Mouse (Mus musculus) thymus, adult 2 months (tissue): ENCODE data around the gene Samt1.
"Not testable (repeated sequence)": the region's sequence is repeated elsewhere in the genome, so short reads cannot be mapped to it uniquely, and the experiment has no call there.

Experiments used
- CTCF ChIP-seq: fragments of 200-500 bp; IDR thresholded peaks from 2 replicates; pipeline ENCODE4 v1.5.1; 2012; ENCODE audit warnings: mild to moderate bottlenecking, control low read depth, low read length, moderate library complexity, borderline replicate concordance; ENCODE audit not compliant: control insufficient read depth, poor library complexity, insufficient read depth; ENCODE audit errors: extremely low read depth
- POLR2A ChIP-seq: fragments of 200-500 bp; IDR thresholded peaks from 2 replicates; pipeline ENCODE4 v1.6.1; 2012; ENCODE audit warnings: mild to moderate bottlenecking, low read length, control low read depth, moderate library complexity; ENCODE audit not compliant: control insufficient read depth, poor library complexity, insufficient read depth; ENCODE audit errors: extremely low read depth

GRCm38 (mm10) chrX:154012540-154012939 lies at the start of gene Samt1:
- TF ChIP-seq POLR2A, CTCF: not testable (repeated sequence)
